Mouse (Mus musculus): ENCODE data around the gene Gapdh.

Gapdh gene

GRCm38 (mm10) chr6:125166051-125166751 is at the start of gene Gapdh:
TSS of gene Gapdh (minus strand) at chr6:125166467.
- in situ Hi-C loops (cut with MboI; ENCODE audit: low pct_unique_long_range_greater_than_20kb in 1 of 2, low sequenced_read_pairs in 2 of 2, unreplicated experiment in 1 of 2) = no loop called here

GRCm38 (mm10) chr6:125215148-125215954 is 49.1 kb upstream of the Gapdh start, which contains the start of gene Vamp1:
TSS of gene Vamp1 (plus strand) at chr6:125215551.
- in situ Hi-C loops (cut with MboI; ENCODE audit: low pct_unique_long_range_greater_than_20kb in 1 of 2, low sequenced_read_pairs in 2 of 2, unreplicated experiment in 1 of 2) = loop anchor here in 1 of 2 experiments (5.0 kb wide), 1 partner anchor 47 kb away; no protein-coding TSS in a partner anchor

DNA sequence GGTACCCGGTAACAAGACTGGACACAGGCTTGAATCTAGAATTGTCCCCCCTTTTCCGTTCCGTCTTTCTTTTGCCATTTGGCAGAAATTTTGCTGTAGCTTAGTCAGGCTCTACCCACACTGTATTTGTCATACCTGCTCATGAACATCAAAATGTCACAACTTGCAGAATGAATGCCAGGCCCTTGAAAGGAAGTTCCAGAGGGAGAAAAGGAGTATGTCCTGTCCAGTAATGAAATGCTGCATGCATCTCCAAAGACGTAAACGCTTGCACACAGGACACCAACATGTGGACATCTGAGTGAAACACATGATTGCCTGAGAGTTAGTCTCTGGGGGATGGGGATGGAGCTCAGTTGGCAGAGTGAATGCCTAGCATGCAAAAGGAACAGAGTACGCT is 47.4 kb upstream of the Gapdh start:
- in situ Hi-C loops (cut with MboI; ENCODE audit: low pct_unique_long_range_greater_than_20kb in 1 of 2, low sequenced_read_pairs in 2 of 2, unreplicated experiment in 1 of 2) = no loop called here

DNA sequence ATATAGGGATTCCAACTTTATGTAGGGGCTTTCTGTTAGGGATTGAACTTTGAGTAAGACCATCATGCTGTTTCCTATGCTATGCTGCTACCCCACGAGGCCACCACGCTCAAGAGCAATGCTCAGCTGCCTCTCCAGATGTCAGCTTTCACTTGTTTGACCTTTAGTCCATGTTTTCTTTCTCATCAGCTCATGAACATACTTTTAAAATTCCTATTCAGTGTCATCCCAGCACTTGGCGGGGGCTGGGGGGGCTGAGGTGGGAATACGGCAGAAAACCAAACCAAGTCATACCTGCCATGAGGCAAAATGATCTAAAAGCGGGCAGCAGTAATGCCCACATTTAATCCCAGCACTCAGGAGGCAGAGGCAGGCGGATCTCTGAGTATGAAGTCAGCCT is 46.9 kb upstream of the Gapdh start:
- in situ Hi-C loops (cut with MboI; ENCODE audit: low pct_unique_long_range_greater_than_20kb in 1 of 2, low sequenced_read_pairs in 2 of 2, unreplicated experiment in 1 of 2) = no loop called here

- in situ Hi-C loops (cut with MboI; ENCODE audit: low pct_unique_long_range_greater_than_20kb in 1 of 2, low sequenced_read_pairs in 2 of 2, unreplicated experiment in 1 of 2) = no loop called here
These were observed 46.4 kb upstream of the Gapdh start for GRCm38 (mm10) chr6:125212621-125213020.

GRCm38 (mm10) chr6:125210436-125210835 is 44.2 kb upstream of the Gapdh start:
- in situ Hi-C loops (cut with MboI; ENCODE audit: low pct_unique_long_range_greater_than_20kb in 1 of 2, low sequenced_read_pairs in 2 of 2, unreplicated experiment in 1 of 2) = no loop called here

DNA sequence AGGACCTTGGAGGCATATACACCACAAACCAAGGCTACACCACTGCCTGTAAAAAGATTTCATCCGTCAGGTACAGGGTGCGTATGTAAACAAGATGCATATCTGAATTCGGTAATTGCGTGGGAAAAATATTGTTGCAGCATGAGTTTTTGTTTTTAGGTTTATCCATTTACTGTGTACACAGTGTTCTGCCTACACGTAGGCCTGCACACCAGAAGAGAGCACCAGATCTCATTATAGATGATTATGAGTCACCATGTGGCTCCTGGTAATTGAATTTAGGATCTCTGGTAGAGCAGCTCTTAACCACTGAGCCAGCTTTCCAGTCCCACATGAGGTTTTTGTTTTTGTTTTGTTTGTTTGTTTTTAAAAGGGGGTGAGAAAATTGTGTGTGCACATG is 30.9 kb upstream of the Gapdh start:
- in situ Hi-C loops (cut with MboI; ENCODE audit: low pct_unique_long_range_greater_than_20kb in 1 of 2, low sequenced_read_pairs in 2 of 2, unreplicated experiment in 1 of 2) = no loop called here

GRCm38 (mm10) chr6:125196301-125196700 is 30.0 kb upstream of the Gapdh start:
- in situ Hi-C loops (cut with MboI; ENCODE audit: low pct_unique_long_range_greater_than_20kb in 1 of 2, low sequenced_read_pairs in 2 of 2, unreplicated experiment in 1 of 2) = no loop called here

DNA sequence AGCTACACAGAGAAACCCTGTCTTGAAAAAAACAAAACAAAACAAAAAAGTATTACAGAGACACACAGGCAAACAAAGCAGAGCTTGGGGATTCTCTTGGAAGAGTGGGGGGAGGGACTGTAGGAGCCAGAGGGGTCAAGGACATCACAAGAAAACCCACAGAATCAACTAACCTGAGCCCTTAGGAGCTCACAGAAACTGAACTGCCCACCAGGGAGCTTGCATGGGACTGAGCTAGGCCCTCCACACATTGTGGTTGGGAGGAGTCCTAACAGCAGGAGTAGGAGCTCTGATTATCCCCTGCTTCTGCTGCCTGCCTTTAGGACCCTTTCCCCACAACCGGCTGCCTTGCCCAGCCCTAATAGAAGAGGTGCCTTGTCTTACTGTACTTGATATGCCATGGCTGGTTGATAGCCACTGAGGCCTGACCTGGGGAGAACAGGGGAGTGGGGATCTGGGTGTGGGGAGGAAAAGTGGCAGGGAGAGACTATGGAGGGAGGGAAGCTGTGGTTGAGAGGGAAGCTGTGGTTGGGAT is 29.3 kb upstream of the Gapdh start:
- in situ Hi-C loops (cut with MboI; ENCODE audit: low pct_unique_long_range_greater_than_20kb in 1 of 2, low sequenced_read_pairs in 2 of 2, unreplicated experiment in 1 of 2) = no loop called here

DNA sequence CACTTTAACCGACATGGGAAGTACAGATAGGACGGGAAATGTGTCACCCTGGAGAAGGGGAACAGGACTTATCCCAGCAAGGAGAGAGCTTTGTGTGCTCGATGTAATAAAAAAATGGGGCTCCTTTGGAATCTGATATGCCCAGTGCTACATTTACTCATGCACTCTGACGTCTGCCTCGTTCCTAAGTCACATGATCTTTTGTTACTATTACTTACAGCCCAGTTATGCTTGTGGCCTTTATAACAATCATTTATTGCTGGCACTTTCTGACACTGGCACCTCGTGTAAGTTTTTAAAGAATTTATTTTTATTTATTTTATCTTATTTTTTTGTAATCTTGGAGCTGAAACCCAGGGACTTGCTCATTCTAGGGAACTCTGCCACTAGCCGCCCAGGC is 27.1 kb upstream of the Gapdh start:
- in situ Hi-C loops (cut with MboI; ENCODE audit: low pct_unique_long_range_greater_than_20kb in 1 of 2, low sequenced_read_pairs in 2 of 2, unreplicated experiment in 1 of 2) = no loop called here

- in situ Hi-C loops (cut with MboI; ENCODE audit: low pct_unique_long_range_greater_than_20kb in 1 of 2, low sequenced_read_pairs in 2 of 2, unreplicated experiment in 1 of 2) = no loop called here
These were observed 26.6 kb upstream of the Gapdh start for GRCm38 (mm10) chr6:125192841-125193240.

GRCm38 (mm10) chr6:125192016-125192714 is 25.9 kb upstream of the Gapdh start:
- in situ Hi-C loops (cut with MboI; ENCODE audit: low pct_unique_long_range_greater_than_20kb in 1 of 2, low sequenced_read_pairs in 2 of 2, unreplicated experiment in 1 of 2) = no loop called here

DNA sequence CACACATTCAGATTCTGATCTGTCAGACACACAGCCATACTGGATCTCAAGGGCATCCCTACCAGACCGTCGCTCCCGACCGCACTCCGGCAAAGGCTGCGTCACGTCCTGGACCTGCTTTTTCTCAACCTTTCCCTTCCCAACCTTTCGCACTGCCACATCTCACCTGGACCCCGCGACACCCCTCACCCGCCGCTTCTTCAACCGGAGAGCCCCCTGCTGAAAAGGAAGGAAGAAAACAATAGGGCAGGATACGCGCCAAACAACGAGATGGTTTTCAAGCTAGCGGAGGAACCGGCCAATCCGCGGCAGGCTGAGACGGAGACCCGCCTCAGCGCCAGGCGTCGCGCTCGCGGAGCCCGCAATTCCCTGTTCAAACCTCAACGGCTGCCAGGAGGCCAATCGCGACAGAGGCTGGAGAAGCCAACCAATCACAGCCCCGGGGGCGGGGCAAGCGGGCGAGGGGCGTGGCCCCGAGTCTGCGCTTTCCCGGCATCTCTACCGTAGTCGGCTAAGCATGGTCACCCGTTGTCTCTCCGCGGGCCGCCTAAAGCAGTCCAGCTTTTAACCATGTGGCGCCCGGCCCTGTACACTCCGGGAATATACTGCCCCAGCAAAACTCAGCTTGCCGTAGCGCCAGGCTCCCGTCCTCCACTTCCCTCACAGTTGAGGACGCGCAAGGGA is 25.2 kb upstream of the Gapdh start, which contains the start of the genes Ncapd2 and Mrpl51:
Ncapd2 (minus strand) TSS at position 370 of the 684 bp plus-strand sequence.
Mrpl51 (plus strand) TSS at position 470 of the 684 bp plus-strand sequence.
- in situ Hi-C loops (cut with MboI; ENCODE audit: low pct_unique_long_range_greater_than_20kb in 1 of 2, low sequenced_read_pairs in 2 of 2, unreplicated experiment in 1 of 2) = no loop called here

- in situ Hi-C loops (cut with MboI; ENCODE audit: low pct_unique_long_range_greater_than_20kb in 1 of 2, low sequenced_read_pairs in 2 of 2, unreplicated experiment in 1 of 2) = no loop called here
These were observed 24.5 kb upstream of the Gapdh start for GRCm38 (mm10) chr6:125190816-125191215.

DNA sequence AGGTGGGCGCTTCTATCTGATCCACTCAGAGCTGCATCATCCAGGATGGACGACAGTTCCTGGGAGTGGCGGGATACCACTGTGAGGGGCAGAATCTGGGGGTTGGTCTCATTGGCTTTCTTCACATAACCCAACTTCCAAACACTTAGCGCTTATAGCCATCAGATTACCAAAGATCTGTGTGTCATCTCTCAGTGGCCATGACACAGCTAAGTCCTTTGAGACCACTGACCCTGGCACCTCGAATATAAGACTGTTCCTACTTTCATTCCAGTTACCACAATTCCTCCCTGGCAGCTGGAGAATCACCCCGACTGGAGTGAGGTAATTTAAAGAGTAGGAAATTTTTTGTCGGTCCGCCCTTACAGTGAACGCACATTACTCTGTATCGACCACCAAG is 19.9 kb upstream of the Gapdh start:
- in situ Hi-C loops (cut with MboI; ENCODE audit: low pct_unique_long_range_greater_than_20kb in 1 of 2, low sequenced_read_pairs in 2 of 2, unreplicated experiment in 1 of 2) = no loop called here

DNA sequence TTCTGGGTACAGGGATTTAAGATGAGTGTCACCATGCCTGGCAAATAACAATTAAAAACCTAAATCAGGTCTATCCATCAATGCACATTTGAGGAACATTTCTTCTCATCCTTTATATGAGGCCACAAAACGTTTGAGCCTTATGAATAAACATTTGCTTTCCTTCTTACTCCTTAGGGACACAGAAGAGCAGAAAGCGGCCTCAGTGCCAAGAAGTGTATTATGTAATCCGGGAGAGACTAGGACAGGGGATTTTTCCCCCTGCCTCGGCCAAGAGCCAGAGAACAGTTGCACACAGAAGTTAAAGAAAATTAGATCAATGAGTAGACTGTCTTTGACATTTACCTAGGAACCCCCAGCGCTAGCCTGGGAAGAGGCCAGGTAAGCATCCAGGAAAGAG is 15.9 kb upstream of the Gapdh start:
- in situ Hi-C loops (cut with MboI; ENCODE audit: low pct_unique_long_range_greater_than_20kb in 1 of 2, low sequenced_read_pairs in 2 of 2, unreplicated experiment in 1 of 2) = no loop called here

GRCm38 (mm10) chr6:125179601-125180000 is 13.3 kb upstream of the Gapdh start:
- in situ Hi-C loops (cut with MboI; ENCODE audit: low pct_unique_long_range_greater_than_20kb in 1 of 2, low sequenced_read_pairs in 2 of 2, unreplicated experiment in 1 of 2) = no loop called here

DNA sequence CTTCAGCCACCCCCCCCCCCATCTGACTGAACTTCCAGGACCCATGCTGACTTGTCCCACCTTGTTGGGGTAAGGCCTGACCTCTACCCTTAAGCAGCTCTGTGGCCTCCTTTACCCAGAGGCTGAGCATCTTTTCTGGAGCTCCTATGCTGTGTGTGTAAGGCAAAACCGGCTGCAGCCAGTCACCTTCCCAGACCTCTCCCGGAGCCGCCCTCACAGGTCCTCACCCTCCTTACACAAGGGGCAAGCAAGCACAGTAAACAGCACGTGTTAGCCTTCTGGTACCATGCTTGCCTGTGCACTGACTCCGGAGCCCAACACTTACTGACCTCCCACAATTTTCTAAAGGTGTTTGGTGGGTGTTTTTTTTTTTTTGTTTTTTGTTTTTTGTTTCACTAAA is 9.2 kb upstream of the Gapdh start:
- in situ Hi-C loops (cut with MboI; ENCODE audit: low pct_unique_long_range_greater_than_20kb in 1 of 2, low sequenced_read_pairs in 2 of 2, unreplicated experiment in 1 of 2) = no loop called here

Data from mouse embryonic stem cell (cell line).